Mouse (Mus musculus): ENCODE measurements around the gene Olfr693. TPM values are rescaled to one million over a fixed set of nuclear protein-coding genes. Genes with fewer than 3 reads are reported as not detected.

The Olfr693 gene
- polyA plus RNA-seq, 1 experiment = not detected

DNA sequence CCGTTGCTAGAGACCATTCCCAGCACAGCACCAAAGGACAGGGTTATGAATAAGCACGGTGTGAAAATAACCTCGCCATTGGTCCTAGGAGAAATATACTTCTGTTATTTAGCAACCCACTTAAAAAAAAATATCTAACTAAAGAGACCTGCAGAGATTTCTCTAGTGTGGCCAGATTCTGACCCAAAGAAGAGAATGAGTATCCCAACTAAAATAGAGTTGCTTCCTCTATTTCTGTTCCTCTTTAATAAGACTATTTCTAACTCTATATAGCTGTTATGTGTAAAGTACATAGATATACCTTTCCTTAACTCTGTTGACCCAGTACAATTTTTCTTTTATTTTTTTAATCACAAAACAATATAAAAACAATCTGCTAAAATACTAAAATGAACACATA, 12.6 kb upstream of the Olfr693 start:
- no peaks in the 10 kb centered on the region for H3K27me3 ChIP-seq (ENCODE audit: control insufficient read depth, insufficient read depth, insufficient read length)
- no peaks in the 10 kb centered on the region for H3K79me2 ChIP-seq (ENCODE audit: control insufficient read depth, insufficient read depth)
- TF ChIP-seq MYOG (IDR thresholded peaks at IDR 0.05; ENCODE audit: control insufficient read depth, extremely low read depth, insufficient read length) (no peak), FOSL1 (IDR thresholded peaks at IDR 0.05; ENCODE audit: insufficient read depth, low read length, poor library complexity, severe bottlenecking) (no peak), CEBPB (IDR thresholded peaks at IDR 0.05; ENCODE audit: low read depth) (no peak), USF1 (IDR thresholded peaks at IDR 0.05; ENCODE audit: low read depth) (no peak)
- H3K4me3 ChIP-seq (ENCODE audit: insufficient read depth, poor library complexity, severe bottlenecking) = no peak overlapping the region
- no peak overlapping the region for H3ac ChIP-seq (ENCODE audit: control insufficient read depth, insufficient read length, low read depth)
- no peaks in the 10 kb centered on the region for H3K36me3 ChIP-seq (ENCODE audit: control insufficient read depth, insufficient read depth)
- no peaks in the 10 kb centered on the region for H3K79me3 ChIP-seq (ENCODE audit: low read depth)

DNA sequence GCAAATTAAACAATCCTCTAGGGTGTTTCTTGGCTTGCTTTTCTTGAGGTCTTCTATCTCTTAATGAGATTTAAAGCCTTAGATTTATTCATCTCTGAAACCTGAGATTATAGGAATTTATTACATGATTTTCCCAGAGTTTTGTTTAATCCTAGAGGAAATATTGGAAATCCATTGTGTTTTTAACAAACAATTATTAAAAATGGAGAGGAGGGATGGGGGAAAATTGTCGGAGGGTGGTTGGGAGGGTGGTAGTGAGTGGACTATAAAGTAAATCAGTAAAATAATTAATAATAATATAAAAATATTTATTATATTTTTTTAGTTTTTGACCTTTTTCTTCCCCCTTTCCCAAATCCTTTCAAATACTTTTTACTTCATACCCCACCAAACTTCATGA, 11.3 kb upstream of the Olfr693 start, which contains the start of gene Olfr694:
Olfr694 (minus strand) TSS at position 101 of the 400 bp plus-strand sequence.
- no peaks in the 10 kb centered on the region for H3K36me3 ChIP-seq (ENCODE audit: control insufficient read depth, insufficient read depth)
- H3K27me3 ChIP-seq (ENCODE audit: control insufficient read depth, insufficient read depth, insufficient read length) = no peaks in the 10 kb centered on the region
- H3K4me3 ChIP-seq (ENCODE audit: insufficient read depth, poor library complexity, severe bottlenecking) = no peak within 1 kb of the TSS
- TF ChIP-seq CEBPB (IDR thresholded peaks at IDR 0.05; ENCODE audit: low read depth) = no peak
- no peak for TF ChIP-seq MYOG (IDR thresholded peaks at IDR 0.05; ENCODE audit: control insufficient read depth, extremely low read depth, insufficient read length)
- no peak for TF ChIP-seq USF1 (IDR thresholded peaks at IDR 0.05; ENCODE audit: low read depth)
- TF ChIP-seq FOSL1 (IDR thresholded peaks at IDR 0.05; ENCODE audit: insufficient read depth, low read length, poor library complexity, severe bottlenecking) = no peak
- no peak for TF ChIP-seq CTCF (IDR thresholded peaks at IDR 0.05; ENCODE audit: control insufficient read depth, insufficient read depth, insufficient read length)
- no peak for TF ChIP-seq MAX (IDR thresholded peaks at IDR 0.05)
- no peak for TF ChIP-seq MYOD1 (IDR thresholded peaks at IDR 0.05; ENCODE audit: control insufficient read depth, insufficient read length, low read depth)
- H3K79me3 ChIP-seq (ENCODE audit: low read depth) = no peaks in the 10 kb centered on the region
- H3ac ChIP-seq (ENCODE audit: control insufficient read depth, insufficient read length, low read depth) = no peak within 1 kb of the TSS
- no peaks in the 10 kb centered on the region for H3K79me2 ChIP-seq (ENCODE audit: control insufficient read depth, insufficient read depth)

- Histone ChIP-seq H3ac (ENCODE audit: control insufficient read depth, insufficient read length, low read depth) (no peak overlapping the region), H3K79me2 (ENCODE audit: control insufficient read depth, insufficient read depth) (no peaks in the 10 kb centered on the region), H3K4me3 (ENCODE audit: insufficient read depth, poor library complexity, severe bottlenecking) (no peak overlapping the region), H3K79me3 (ENCODE audit: low read depth) (no peaks in the 10 kb centered on the region), H3K27me3 (ENCODE audit: control insufficient read depth, insufficient read depth, insufficient read length) (no peaks in the 10 kb centered on the region), H3K36me3 (ENCODE audit: control insufficient read depth, insufficient read depth) (no peaks in the 10 kb centered on the region)
- TF ChIP-seq MAX (IDR thresholded peaks at IDR 0.05) (no peak), USF1 (IDR thresholded peaks at IDR 0.05; ENCODE audit: low read depth) (no peak), CTCF (IDR thresholded peaks at IDR 0.05; ENCODE audit: control insufficient read depth, insufficient read depth, insufficient read length) (no peak), FOSL1 (IDR thresholded peaks at IDR 0.05; ENCODE audit: insufficient read depth, low read length, poor library complexity, severe bottlenecking) (no peak), CEBPB (IDR thresholded peaks at IDR 0.05; ENCODE audit: low read depth) (no peak)
Observed at GRCm38 (mm10) chr7:106685382-106685781, 5.0 kb upstream of the Olfr693 start.

DNA sequence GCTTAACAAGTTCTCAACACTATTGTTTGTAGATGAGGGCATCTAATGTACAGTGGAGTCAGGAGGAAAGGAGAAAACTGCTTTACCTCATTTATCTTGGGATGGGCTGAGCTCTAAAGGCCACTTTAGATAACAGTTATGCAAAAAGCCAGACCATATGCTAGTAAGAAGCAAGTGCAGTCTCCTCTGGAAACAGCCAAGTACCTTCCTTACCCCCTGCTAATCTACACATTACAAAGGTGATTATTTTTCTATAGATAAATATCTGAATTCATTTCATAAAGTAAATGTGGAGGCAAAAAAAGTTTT, 28.1 kb downstream of the Olfr693 start:
- H3K27me3 ChIP-seq (ENCODE audit: control insufficient read depth, insufficient read depth, insufficient read length) = no peaks in the 10 kb centered on the region
- H3K79me2 ChIP-seq (ENCODE audit: control insufficient read depth, insufficient read depth) = no peaks in the 10 kb centered on the region
- no peaks in the 10 kb centered on the region for H3K36me3 ChIP-seq (ENCODE audit: control insufficient read depth, insufficient read depth)
- no peak for TF ChIP-seq CEBPB (IDR thresholded peaks at IDR 0.05; ENCODE audit: low read depth)
- no peak for TF ChIP-seq MYOG (IDR thresholded peaks at IDR 0.05; ENCODE audit: control insufficient read depth, extremely low read depth, insufficient read length)
- TF ChIP-seq FOSL1 (IDR thresholded peaks at IDR 0.05; ENCODE audit: insufficient read depth, low read length, poor library complexity, severe bottlenecking) = no peak
- TF ChIP-seq MAX (IDR thresholded peaks at IDR 0.05) = no peak
- TF ChIP-seq MYOD1 (IDR thresholded peaks at IDR 0.05; ENCODE audit: control insufficient read depth, insufficient read length, low read depth) = no peak
- TF ChIP-seq CTCF (IDR thresholded peaks at IDR 0.05; ENCODE audit: control insufficient read depth, insufficient read depth, insufficient read length) = no peak
- no peak for TF ChIP-seq USF1 (IDR thresholded peaks at IDR 0.05; ENCODE audit: low read depth)
- H3K4me3 ChIP-seq (ENCODE audit: insufficient read depth, poor library complexity, severe bottlenecking) = no peak overlapping the region
- H3ac ChIP-seq (ENCODE audit: control insufficient read depth, insufficient read length, low read depth) = no peak overlapping the region
- H3K79me3 ChIP-seq (ENCODE audit: low read depth) = no peaks in the 10 kb centered on the region

- no peak overlapping the region for H3ac ChIP-seq (ENCODE audit: control insufficient read depth, insufficient read length, low read depth)
- no peaks in the 10 kb centered on the region for H3K79me2 ChIP-seq (ENCODE audit: control insufficient read depth, insufficient read depth)
- H3K27me3 ChIP-seq (ENCODE audit: control insufficient read depth, insufficient read depth, insufficient read length) = no peaks in the 10 kb centered on the region
- no peaks in the 10 kb centered on the region for H3K79me3 ChIP-seq (ENCODE audit: low read depth)
- TF ChIP-seq FOSL1 (IDR thresholded peaks at IDR 0.05; ENCODE audit: insufficient read depth, low read length, poor library complexity, severe bottlenecking) (no peak), MYOD1 (IDR thresholded peaks at IDR 0.05; ENCODE audit: control insufficient read depth, insufficient read length, low read depth) (no peak), CTCF (IDR thresholded peaks at IDR 0.05; ENCODE audit: control insufficient read depth, insufficient read depth, insufficient read length) (no peak), MYOG (IDR thresholded peaks at IDR 0.05; ENCODE audit: control insufficient read depth, extremely low read depth, insufficient read length) (no peak), MAX (IDR thresholded peaks at IDR 0.05) (no peak), USF1 (IDR thresholded peaks at IDR 0.05; ENCODE audit: low read depth) (no peak), CEBPB (IDR thresholded peaks at IDR 0.05; ENCODE audit: low read depth) (no peak)
- H3K36me3 ChIP-seq (ENCODE audit: control insufficient read depth, insufficient read depth) = no peaks in the 10 kb centered on the region
- no peak overlapping the region for H3K4me3 ChIP-seq (ENCODE audit: insufficient read depth, poor library complexity, severe bottlenecking)
Observed at GRCm38 (mm10) chr7:106651555-106652343, 28.6 kb downstream of the Olfr693 start.

DNA sequence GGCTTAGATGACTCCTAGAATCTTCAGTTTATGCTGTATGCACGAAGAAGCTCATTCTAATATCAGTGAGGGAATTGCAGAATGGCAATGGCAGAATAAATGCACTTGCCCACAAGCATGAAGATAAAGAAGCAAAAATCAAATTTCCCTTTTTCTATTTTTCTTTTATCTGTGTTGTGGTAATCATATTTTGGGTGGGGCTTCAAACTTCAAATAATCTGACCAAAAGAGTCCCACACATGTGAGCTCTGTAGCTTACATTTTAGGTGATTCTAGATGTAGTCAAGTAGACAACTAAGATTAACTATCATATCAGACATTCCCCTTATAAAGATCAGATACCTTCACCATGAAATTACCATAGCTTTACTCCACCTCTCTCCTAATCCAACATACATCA, 30.6 kb downstream of the Olfr693 start:
- H3K79me2 ChIP-seq (ENCODE audit: control insufficient read depth, insufficient read depth) = no peaks in the 10 kb centered on the region
- H3K36me3 ChIP-seq (ENCODE audit: control insufficient read depth, insufficient read depth) = no peaks in the 10 kb centered on the region
- H3ac ChIP-seq (ENCODE audit: control insufficient read depth, insufficient read length, low read depth) = no peak overlapping the region
- TF ChIP-seq CEBPB (IDR thresholded peaks at IDR 0.05; ENCODE audit: low read depth) (no peak), MAX (IDR thresholded peaks at IDR 0.05) (no peak), MYOG (IDR thresholded peaks at IDR 0.05; ENCODE audit: control insufficient read depth, extremely low read depth, insufficient read length) (no peak), USF1 (IDR thresholded peaks at IDR 0.05; ENCODE audit: low read depth) (no peak)
- no peaks in the 10 kb centered on the region for H3K27me3 ChIP-seq (ENCODE audit: control insufficient read depth, insufficient read depth, insufficient read length)
- no peak overlapping the region for H3K4me3 ChIP-seq (ENCODE audit: insufficient read depth, poor library complexity, severe bottlenecking)
- no peaks in the 10 kb centered on the region for H3K79me3 ChIP-seq (ENCODE audit: low read depth)

Measured in C2C12 (cell line).